Mouse (Mus musculus) MEL (cell line): ENCODE results near the gene Gpr150. TPM values are rescaled to one million over a fixed set of nuclear protein-coding genes. Genes with fewer than 3 reads are reported as not detected.

Experiments
- DNase-seq: peaks from one replicate; pipeline ENCODE4 v3.0.0; 2011; ENCODE audit warnings: low read depth, low spot score
- H3K27ac ChIP-seq: 2 replicates; pipeline ENCODE4 v1.5.1; 2012; ENCODE audit warnings: low read depth, mild to moderate bottlenecking, control low read depth, low read length, moderate library complexity; ENCODE audit not compliant: control insufficient read depth
- H3K27me3 ChIP-seq, 2 experiments: fragments of 150-350 bp in 1 of 2; sonication (generic) in 1 of 2; 2 replicates each; pipeline ENCODE4 v1.6.1; 2012; ENCODE audit warnings: low read length in 2 of 2, mild to moderate bottlenecking in 2 of 2, improper control_type of control experiment in 1 of 2, moderate library complexity in 1 of 2; ENCODE audit not compliant: insufficient read depth in 2 of 2, control insufficient read depth in 1 of 2
- H3K36me3 ChIP-seq, 2 experiments: 2 replicates each; pipeline ENCODE4 v1.6.1; 2012 to 2014; ENCODE audit warnings: low read length in 2 of 2, improper control_type of control experiment in 1 of 2, inconsistent platforms in 1 of 2, mild to moderate bottlenecking in 1 of 2; ENCODE audit not compliant: insufficient read depth in 2 of 2, control insufficient read depth in 1 of 2
- H3K4me1 ChIP-seq, 2 experiments: fragments of 150-350 bp in 1 of 2; sonication (generic) in 1 of 2; 2 replicates each; pipeline ENCODE4 v1.6.1; 2012; ENCODE audit warnings: low read length in 2 of 2, improper control_type of control experiment in 1 of 2, mild to moderate bottlenecking in 1 of 2; ENCODE audit not compliant: insufficient read depth in 2 of 2, control insufficient read depth in 1 of 2
- H3K4me3 ChIP-seq, 2 experiments: fragments of 150-350 bp in 1 of 2; sonication (generic) in 1 of 2; 2 replicates each; pipeline ENCODE4 v1.5.1; 2012; ENCODE audit warnings: low read depth in 2 of 2, low read length in 2 of 2, mild to moderate bottlenecking in 2 of 2, moderate library complexity in 2 of 2, control low read depth in 1 of 2, improper control_type of control experiment in 1 of 2; ENCODE audit not compliant: control insufficient read depth in 1 of 2, insufficient read depth in 1 of 2
- H3K79me2 ChIP-seq: 2 replicates; pipeline ENCODE4 v1.6.1; 2012; ENCODE audit warnings: mild to moderate bottlenecking, low read length, moderate library complexity; ENCODE audit not compliant: control insufficient read depth, poor library complexity, insufficient read depth
- H3K9ac ChIP-seq: 2 replicates; pipeline ENCODE4 v1.6.1; 2012; ENCODE audit warnings: low read depth, mild to moderate bottlenecking, control low read depth, low read length, moderate library complexity; ENCODE audit not compliant: control insufficient read depth, poor library complexity, severe bottlenecking
- H3K9me3 ChIP-seq: fragments of 150-350 bp; sonication (generic); replicated peaks from 2 replicates; pipeline ENCODE4 v1.6.1; 2012; ENCODE audit warnings: mild to moderate bottlenecking, low read length, improper control_type of control experiment, moderate library complexity; ENCODE audit not compliant: insufficient read depth
- CHD1 ChIP-seq: IDR thresholded peaks from 2 replicates; pipeline ENCODE4 v1.6.1; 2012; ENCODE audit warnings: low read depth, mild to moderate bottlenecking, inconsistent platforms, low read length, improper control_type of control experiment
- CHD2 ChIP-seq: IDR thresholded peaks from 2 replicates; pipeline ENCODE4 v1.6.1; 2011; ENCODE audit warnings: low read length, improper control_type of control experiment
- CTCF ChIP-seq, 3 experiments: IDR thresholded peaks in 2 of 3; conservative IDR thresholded peaks in 1 of 3; 2 replicates each; pipeline ENCODE4 v1.5.1; 2011 to 2012; ENCODE audit warnings: low read length in 3 of 3, low read depth in 2 of 3, mild to moderate bottlenecking in 2 of 3, improper control_type of control experiment in 1 of 3, inconsistent platforms in 1 of 3, mixed read lengths in 1 of 3, moderate library complexity in 1 of 3; ENCODE audit not compliant: control insufficient read depth in 1 of 3, insufficient read depth in 1 of 3, poor library complexity in 1 of 3, severe bottlenecking in 1 of 3
- E2F4 ChIP-seq: IDR thresholded peaks from 2 replicates; pipeline ENCODE4 v1.6.1; 2011; ENCODE audit warnings: low read depth, low read length, improper control_type of control experiment, borderline replicate concordance
- ELF1 ChIP-seq: IDR thresholded peaks from 2 replicates; pipeline ENCODE4 v1.6.1; 2014; ENCODE audit warnings: low read depth, mild to moderate bottlenecking, inconsistent platforms, low read length, improper control_type of control experiment, moderate library complexity
- EP300 ChIP-seq, 2 experiments: IDR thresholded peaks; 2 replicates each; pipeline ENCODE4 v1.6.1; 2011; ENCODE audit warnings: improper control_type of control experiment in 2 of 2, low read length in 2 of 2, low read depth in 1 of 2, mild to moderate bottlenecking in 1 of 2
- ETS1 ChIP-seq: IDR thresholded peaks from 2 replicates; pipeline ENCODE4 v1.6.1; 2012; ENCODE audit warnings: low read depth, mild to moderate bottlenecking, inconsistent platforms, low read length, improper control_type of control experiment, moderate library complexity
- GABPA ChIP-seq: IDR thresholded peaks from 2 replicates; pipeline ENCODE4 v1.6.1; 2012; ENCODE audit warnings: low read depth, mild to moderate bottlenecking, inconsistent platforms, low read length, improper control_type of control experiment, moderate library complexity
- GATA1 ChIP-seq: IDR thresholded peaks from 2 replicates; pipeline ENCODE4 v1.6.1; 2011; ENCODE audit warnings: low read depth, low read length, improper control_type of control experiment
- HCFC1 ChIP-seq: IDR thresholded peaks from 2 replicates; pipeline ENCODE4 v1.6.1; 2012; ENCODE audit warnings: low read depth, mild to moderate bottlenecking, inconsistent platforms, low read length, improper control_type of control experiment, moderate library complexity
- KAT2A ChIP-seq: conservative IDR thresholded peaks from 2 replicates; pipeline ENCODE4 v1.6.1; 2012; ENCODE audit warnings: low read depth, low read length, improper control_type of control experiment, inconsistent platforms
- MAFK ChIP-seq: IDR thresholded peaks from 2 replicates; pipeline ENCODE4 v1.6.1; 2011; ENCODE audit warnings: low read depth, mild to moderate bottlenecking, low read length, improper control_type of control experiment, borderline replicate concordance
- MAX ChIP-seq: IDR thresholded peaks from 2 replicates; pipeline ENCODE4 v1.6.1; 2011; ENCODE audit warnings: low read length, improper control_type of control experiment
- MAZ ChIP-seq: IDR thresholded peaks from 2 replicates; pipeline ENCODE4 v1.6.1; 2012; ENCODE audit warnings: low read depth, mild to moderate bottlenecking, inconsistent platforms, low read length, improper control_type of control experiment
- MEF2A ChIP-seq: IDR thresholded peaks from 2 replicates; pipeline ENCODE4 v1.6.1; 2014; ENCODE audit warnings: low read depth, mild to moderate bottlenecking, inconsistent platforms, low read length, improper control_type of control experiment; ENCODE audit not compliant: poor library complexity, insufficient replicate concordance, severe bottlenecking; ENCODE audit errors: extremely low read depth
- MXI1 ChIP-seq: IDR thresholded peaks from 2 replicates; pipeline ENCODE4 v1.6.1; 2011; ENCODE audit warnings: mild to moderate bottlenecking, low read depth, low read length, improper control_type of control experiment
- MYB ChIP-seq: IDR thresholded peaks from 2 replicates; pipeline ENCODE4 v1.6.1; 2011; ENCODE audit warnings: mild to moderate bottlenecking, low read depth, low read length, improper control_type of control experiment
- NELFE ChIP-seq: IDR thresholded peaks from 2 replicates; pipeline ENCODE4 v1.6.1; 2011; ENCODE audit warnings: low read depth, low read length, improper control_type of control experiment
- POLR2A ChIP-seq, 2 experiments: IDR thresholded peaks; 2 replicates each; pipeline ENCODE4 v1.6.1; 2011 to 2012; ENCODE audit warnings: low read length in 2 of 2, mild to moderate bottlenecking in 2 of 2, control low read depth in 1 of 2, improper control_type of control experiment in 1 of 2, low read depth in 1 of 2, moderate library complexity in 1 of 2; ENCODE audit not compliant: control insufficient read depth in 1 of 2, insufficient read depth in 1 of 2, poor library complexity in 1 of 2
- POLR2AphosphoS2 ChIP-seq: IDR thresholded peaks from 2 replicates; pipeline ENCODE4 v1.6.1; 2011; ENCODE audit warnings: low read length, improper control_type of control experiment
- RAD21 ChIP-seq: IDR thresholded peaks from 2 replicates; pipeline ENCODE4 v1.6.1; 2011; ENCODE audit warnings: mild to moderate bottlenecking, low read depth, low read length, improper control_type of control experiment
- RCOR1 ChIP-seq: IDR thresholded peaks from 2 replicates; pipeline ENCODE4 v1.6.1; 2012; ENCODE audit warnings: low read depth, mild to moderate bottlenecking, inconsistent platforms, low read length, improper control_type of control experiment
- SIN3A ChIP-seq: IDR thresholded peaks from 2 replicates; pipeline ENCODE4 v1.6.1; 2012; ENCODE audit warnings: low read length, improper control_type of control experiment, inconsistent platforms
- SMC3 ChIP-seq: IDR thresholded peaks from 2 replicates; pipeline ENCODE4 v1.6.1; 2011; ENCODE audit warnings: low read depth, low read length, improper control_type of control experiment
- TAL1 ChIP-seq: IDR thresholded peaks from 2 replicates; pipeline ENCODE4 v1.6.1; 2012; ENCODE audit warnings: mild to moderate bottlenecking, inconsistent platforms, low read length, moderate library complexity, mixed read lengths
- TBP ChIP-seq: IDR thresholded peaks from 2 replicates; pipeline ENCODE4 v1.8.0; 2011; ENCODE audit warnings: low read depth, low read length, improper control_type of control experiment
- TCF12 ChIP-seq: IDR thresholded peaks from 2 replicates; pipeline ENCODE4 v1.6.1; 2014; ENCODE audit warnings: low read depth, mild to moderate bottlenecking, inconsistent platforms, low read length, improper control_type of control experiment, moderate library complexity
- UBTF ChIP-seq: IDR thresholded peaks from 2 replicates; pipeline ENCODE4 v1.6.1; 2012; ENCODE audit warnings: low read depth, mild to moderate bottlenecking, inconsistent platforms, low read length, improper control_type of control experiment, moderate library complexity, borderline replicate concordance; ENCODE audit not compliant: insufficient read depth
- USF2 ChIP-seq, 2 experiments: IDR thresholded peaks; 2 replicates each; pipeline ENCODE4 v1.6.1; 2011 to 2012; ENCODE audit warnings: improper control_type of control experiment in 2 of 2, low read length in 2 of 2, borderline replicate concordance in 1 of 2, inconsistent platforms in 1 of 2, low read depth in 1 of 2, mild to moderate bottlenecking in 1 of 2; ENCODE audit not compliant: insufficient read depth in 1 of 2
- ZC3H11A ChIP-seq: IDR thresholded peaks from 2 replicates; pipeline ENCODE4 v1.6.1; 2012; ENCODE audit warnings: low read depth, mild to moderate bottlenecking, inconsistent platforms, low read length, improper control_type of control experiment
- ZKSCAN1 ChIP-seq: IDR thresholded peaks from 2 replicates; pipeline ENCODE4 v1.6.1; 2012; ENCODE audit warnings: low read depth, mild to moderate bottlenecking, inconsistent platforms, low read length, improper control_type of control experiment, moderate library complexity
- ZMIZ1 ChIP-seq: IDR thresholded peaks from 2 replicates; pipeline ENCODE4 v1.6.1; 2012; ENCODE audit warnings: low read depth, mild to moderate bottlenecking, inconsistent platforms, low read length, improper control_type of control experiment, moderate library complexity
- ZNF384 ChIP-seq: IDR thresholded peaks from 2 replicates; pipeline ENCODE4 v1.6.1; 2012; ENCODE audit warnings: low read depth, mild to moderate bottlenecking, inconsistent platforms, low read length, improper control_type of control experiment
- polyA plus RNA-seq, 2 experiments: library from polyadenylated mRNA; stranded (reverse) in 1 of 2; unstranded in 1 of 2; fragments of >175 nt in 1 of 2; fragments of >200 nt in 1 of 2; gene quantifications; 2 replicates each; pipeline versions ENCODE4 v1.2.1 to v1.2.4; 2012; ENCODE audit warnings: low replicate concordance in 2 of 2, low read depth in 1 of 2; ENCODE audit not compliant: insufficient read length in 2 of 2, insufficient read depth in 1 of 2, missing spikeins in 1 of 2
- total RNA-seq: library from RNA; depleted of rRNA; stranded (reverse); fragments of 300-350 nt; gene quantifications from 2 replicates; pipeline ENCODE4 v1.2.3, GENCODE M21; 2012

Gene Gpr150
- total and polyA plus RNA-seq, 3 experiments: not detected

DNA sequence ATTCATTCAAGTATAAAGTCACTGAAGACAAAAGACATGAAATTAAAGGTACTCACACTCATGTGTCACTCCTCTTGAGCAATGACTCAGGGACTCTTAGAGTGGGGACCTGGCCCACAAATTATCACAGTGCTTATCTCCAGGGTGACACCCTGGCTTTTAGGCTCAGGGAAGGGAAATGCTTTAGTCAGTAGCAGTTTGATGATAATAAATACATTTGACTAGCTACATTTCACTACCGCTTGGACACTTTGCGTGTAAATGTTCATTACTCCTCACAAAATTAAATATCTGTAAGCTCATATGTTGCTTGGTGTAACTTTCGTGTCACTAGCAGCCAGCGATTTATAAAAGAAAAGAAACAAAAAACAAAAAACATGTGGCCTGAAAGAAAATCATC, 39.3 kb downstream of the Gpr150 start (continued):
- peak; percentile 55; the same call in 1 of the 2 replicates for TF ChIP-seq RCOR1
- TF ChIP-seq EP300 (IDR thresholded peaks at IDR 0.05; ENCODE audit: low read depth in 1 of 2, low read length in 2 of 2): peak; percentile 87 to 94
- peak; percentile 73 for TF ChIP-seq NELFE
- peak; percentile 98 for TF ChIP-seq GATA1

DNA sequence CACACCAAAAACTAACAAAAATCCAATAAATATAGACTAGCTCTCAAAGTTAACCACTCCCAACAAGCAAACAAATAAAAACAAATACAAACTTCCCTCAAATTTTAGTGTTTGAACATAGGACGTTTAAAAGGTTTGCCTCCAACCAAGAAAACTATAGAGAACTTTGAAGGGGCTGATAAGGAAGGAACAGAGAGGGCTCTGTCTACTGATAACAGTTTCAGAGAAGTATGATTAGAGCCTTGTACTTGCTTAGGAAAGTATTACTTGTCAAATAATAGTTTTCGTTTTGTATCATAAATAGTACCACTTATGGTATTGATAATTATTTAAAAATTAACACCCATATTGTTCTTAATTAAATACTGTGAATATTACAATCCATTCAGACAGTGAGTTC, 42.3 kb downstream of the Gpr150 start:
- H3K79me2 ChIP-seq: peaks cover 40% of the 10 kb centered on the region
- H3K4me3 ChIP-seq: peak overlapping the region in 1 of 2 experiments; percentile 54; a peak in 2 of 4 replicates
- H3K9ac ChIP-seq: no peak overlapping the region; the same call in 1 of the 2 replicates
- no peaks in the 10 kb centered on the region for H3K27me3 ChIP-seq
- no peaks in the 10 kb centered on the region for H3K9me3 ChIP-seq
- H3K36me3 ChIP-seq: peaks cover 5 to 33% of the 10 kb centered on the region in 2 experiments; a peak in 3 of 4 replicates
- TF ChIP-seq EP300 (IDR thresholded peaks at IDR 0.05; ENCODE audit: low read depth in 1 of 2, low read length in 2 of 2): peak; percentile 88 to 93
- TF ChIP-seq POLR2AphosphoS2: no peak
- TF ChIP-seq POLR2A (IDR thresholded peaks at IDR 0.05; ENCODE audit: control insufficient read depth in 1 of 2, insufficient read depth in 1 of 2, low read depth in 1 of 2, low read length in 2 of 2, poor library complexity in 1 of 2): no peak
- TF ChIP-seq SMC3: no peak
- TF ChIP-seq ZC3H11A: no peak
- TF ChIP-seq RAD21: no peak
- TF ChIP-seq MAFK: no peak
- TF ChIP-seq TCF12: peak; percentile 86
- no peak for TF ChIP-seq ZMIZ1
- peak; percentile 75 for TF ChIP-seq SIN3A
- TF ChIP-seq USF2 (IDR thresholded peaks at IDR 0.05; ENCODE audit: borderline replicate concordance in 1 of 2, insufficient read depth in 1 of 2, low read depth in 1 of 2, low read length in 2 of 2): no peak
- no peak for TF ChIP-seq UBTF
- TF ChIP-seq KAT2A: no peak
- no peak for TF ChIP-seq E2F4
- no peak for TF ChIP-seq MEF2A
- no peak for TF ChIP-seq ELF1
- TF ChIP-seq MAX: no peak
- peak; percentile 67; the same call in 1 of the 2 replicates for TF ChIP-seq ETS1
- TF ChIP-seq ZKSCAN1: no peak
- TF ChIP-seq CHD1: 0 out of 2 replicates have a peak, but pooled peaks have one; percentile 11
- TF ChIP-seq CHD2: no peak
- TF ChIP-seq TAL1: peak; percentile 22; the same call in 1 of the 2 replicates
- no peak for TF ChIP-seq NELFE
- TF ChIP-seq MYB: no peak
- TF ChIP-seq GABPA: no peak
- TF ChIP-seq MAZ: no peak
- TF ChIP-seq HCFC1: 0 out of 2 replicates have a peak, but pooled peaks have one; percentile 13
- no peak for TF ChIP-seq MXI1
- TF ChIP-seq CTCF (IDR thresholded peaks at IDR 0.05 in 2 of 3, conservative IDR thresholded peaks at IDR 0.05 in 1 of 3; ENCODE audit: control insufficient read depth in 1 of 3, insufficient read depth in 1 of 3, low read depth in 2 of 3, low read length in 3 of 3, poor library complexity in 1 of 3, severe bottlenecking in 1 of 3): no peak
- TF ChIP-seq ZNF384: no peak
- TF ChIP-seq TBP: no peak
- TF ChIP-seq RCOR1: peak; percentile 76
- peak; percentile 98 for TF ChIP-seq GATA1
- peaks cover 12 to 17% of the 10 kb centered on the region in 2 experiments for H3K4me1 ChIP-seq
- peak; percentile 56 for DNase-seq
- no peak overlapping the region for H3K27ac ChIP-seq
